Mouse (Mus musculus) kidney, adult 2 months (tissue): ENCODE results near the gene Chrna10. TPM values are rescaled to one million over a fixed set of nuclear protein-coding genes. Genes with fewer than 3 reads are reported as not detected.
A peak's percentile ranks its signal among the peaks of the same experiment; 100 is the strongest.

Source experiments
- DNase-seq: peaks from one replicate; pipeline ENCODE4 v3.0.0; 2021
- H3K27ac ChIP-seq: fragments of 200-500 bp; 2 replicates; pipeline ENCODE4 v1.5.1; 2012; ENCODE audit warnings: low read depth, low read length, control low read depth, inconsistent platforms; ENCODE audit not compliant: insufficient read depth
- H3K27me3 ChIP-seq: fragments of 200-500 bp; replicated peaks from 2 replicates; pipeline ENCODE4 v1.6.1; 2012; ENCODE audit warnings: mild to moderate bottlenecking, moderate library complexity, low read length, inconsistent platforms; ENCODE audit not compliant: control insufficient read depth, insufficient read depth
- H3K36me3 ChIP-seq: fragments of 200-500 bp; 2 replicates; pipeline ENCODE4 v1.6.1; 2012; ENCODE audit warnings: mild to moderate bottlenecking, moderate library complexity, low read length, inconsistent platforms; ENCODE audit not compliant: control insufficient read depth, insufficient read depth
- H3K4me1 ChIP-seq: fragments of 200-500 bp; 2 replicates; pipeline ENCODE4 v1.6.1; 2011; ENCODE audit warnings: low read length; ENCODE audit not compliant: control insufficient read depth, insufficient read depth
- H3K4me3 ChIP-seq: fragments of 200-500 bp; 2 replicates; pipeline ENCODE4 v1.5.1; 2011; ENCODE audit warnings: mild to moderate bottlenecking, low read depth, low read length, control low read depth; ENCODE audit not compliant: insufficient read depth
- CTCF ChIP-seq: fragments of 200-500 bp; conservative IDR thresholded peaks from 2 replicates; pipeline ENCODE4 v1.5.1; 2011; ENCODE audit warnings: low read depth, mild to moderate bottlenecking, control low read depth, low read length, moderate library complexity, mixed read lengths; ENCODE audit not compliant: insufficient read depth, insufficient read length
- POLR2A ChIP-seq: fragments of 200-500 bp; IDR thresholded peaks from one replicate; pipeline ENCODE4 v1.6.1; 2011; ENCODE audit warnings: low read depth, low read length, control low read depth
- WGBS: fragments of 180-500 bp; shearing (Covaris S2); methylation state at CpG from one replicate; pipeline ENCODE4 v1.1.7; 2018; 5-methylcytosine and 5-hydroxymethylcytosine counted together
- polyA plus RNA-seq: library from polyadenylated mRNA; depleted of rRNA; stranded (reverse); fragments of >200 nt; gene quantifications from 2 replicates; pipeline ENCODE4 v1.2.3, GENCODE M21; 2012; rRNA removed

Chrna10 gene
- polyA plus RNA-seq = 0.03 TPM in 1 of 2 replicates, not detected in the other

DNA sequence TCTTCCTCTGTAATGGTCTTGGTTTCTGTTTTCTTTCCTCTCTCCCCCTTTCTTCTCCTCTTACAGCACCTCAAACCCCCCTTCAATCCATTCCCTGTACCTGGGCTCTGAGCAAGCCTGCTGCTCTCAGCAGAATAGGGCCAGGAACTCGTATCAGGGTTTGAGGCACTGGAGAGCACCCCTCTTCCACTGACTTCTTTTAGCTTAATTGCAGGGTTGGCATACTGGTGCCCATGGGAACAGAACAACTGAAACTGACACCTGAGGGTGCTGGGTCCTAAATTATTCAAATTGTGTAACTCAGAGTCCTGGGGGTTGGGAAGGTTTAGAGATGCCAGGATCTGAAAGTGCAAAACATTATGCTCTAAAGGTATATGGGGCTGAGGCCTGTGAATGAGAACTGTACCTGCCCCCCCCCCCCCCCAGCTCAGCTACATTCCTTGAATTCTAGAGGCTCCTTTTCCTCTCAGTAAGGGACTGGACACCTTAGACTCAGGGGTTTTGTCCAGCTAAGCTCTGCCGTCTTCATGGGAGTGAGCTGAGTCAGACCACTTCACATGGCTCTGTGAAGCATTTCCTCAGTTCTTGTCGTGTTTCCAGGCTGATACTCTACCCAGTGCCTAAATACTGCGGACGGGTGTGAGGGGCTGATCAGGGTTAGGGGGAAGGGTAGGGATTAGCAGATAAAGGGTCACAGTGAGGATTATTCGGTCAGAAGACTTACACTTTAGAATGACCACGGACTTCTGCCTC is at the start of gene Chrna10:
Gene Chrna10, minus strand, starts transcription at position 250 of the 753 bp plus-strand sequence.
- no peak for DNase-seq
- Histone ChIP-seq H3K4me1 (no peaks in the 10 kb centered on the region), H3K27ac (no peak within 1 kb of the TSS), H3K36me3 (0 out of 2 replicates have a peak, but pooled peaks cover 3% of the 10 kb centered on the region), H3K27me3 (no peaks in the 10 kb centered on the region), H3K4me3 (no peak within 1 kb of the TSS)
- 46% methylated on average over 7 of the region's 7 CpGs for WGBS
- TF ChIP-seq CTCF (no peak), POLR2A (no peak)

DNA sequence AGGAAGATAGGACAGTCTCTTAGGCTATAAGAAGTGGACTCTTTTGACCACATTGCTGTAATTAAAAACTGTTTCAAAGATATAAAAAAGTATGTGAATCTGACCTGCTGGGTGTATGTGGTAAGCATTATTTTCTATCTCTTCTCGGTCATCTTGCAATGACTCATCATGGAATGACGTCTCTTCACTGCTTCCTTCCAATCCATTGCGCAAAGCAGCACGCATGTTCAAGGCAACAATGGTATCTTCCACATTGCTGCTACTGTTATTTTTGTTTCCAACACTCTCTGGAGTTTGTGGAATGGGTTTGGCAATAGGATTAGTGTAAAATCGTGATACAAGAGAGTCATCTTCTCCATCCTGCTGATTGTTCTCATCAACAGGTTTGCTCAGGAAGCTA is 37.1 kb upstream of the Chrna10 start:
- DNase-seq = no peak
- Histone ChIP-seq H3K4me3 (no peak overlapping the region), H3K27me3 (no peaks in the 10 kb centered on the region), H3K27ac (no peak overlapping the region), H3K4me1 (no peaks in the 10 kb centered on the region), H3K36me3 (peaks cover 7% of the 10 kb centered on the region)
- no peak for TF ChIP-seq CTCF
- 92% methylated on average over 5 of the region's 5 CpGs for WGBS

DNA sequence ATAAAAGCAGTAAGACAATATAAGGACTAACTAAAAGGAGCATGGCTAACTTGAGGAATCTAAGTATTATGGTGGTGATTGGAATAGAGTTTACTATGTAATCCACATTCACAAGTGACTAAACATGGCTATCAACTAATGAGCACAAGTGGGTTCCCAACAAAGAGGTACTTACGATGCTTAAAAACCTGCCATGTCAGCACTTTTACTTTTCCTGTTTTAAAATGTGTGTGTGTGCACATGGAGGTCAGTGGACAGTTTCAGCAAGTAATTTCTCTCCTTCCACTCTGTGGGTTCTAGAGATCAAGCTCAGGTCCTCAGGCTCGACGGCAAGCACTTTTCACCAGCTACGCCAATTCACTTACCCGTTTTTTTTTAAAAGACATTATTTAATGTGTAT is 21.3 kb upstream of the Chrna10 start:
- Histone ChIP-seq H3K36me3 (peaks cover 6% of the 10 kb centered on the region; the same call in 1 of the 2 replicates), H3K27ac (no peak overlapping the region), H3K4me3 (no peak overlapping the region), H3K4me1 (no peaks in the 10 kb centered on the region), H3K27me3 (no peaks in the 10 kb centered on the region)
- DNase-seq = no peak
- WGBS = 96% methylated on average over 5 of the region's 5 CpGs
- TF ChIP-seq CTCF = no peak
- no peak for TF ChIP-seq POLR2A

DNA sequence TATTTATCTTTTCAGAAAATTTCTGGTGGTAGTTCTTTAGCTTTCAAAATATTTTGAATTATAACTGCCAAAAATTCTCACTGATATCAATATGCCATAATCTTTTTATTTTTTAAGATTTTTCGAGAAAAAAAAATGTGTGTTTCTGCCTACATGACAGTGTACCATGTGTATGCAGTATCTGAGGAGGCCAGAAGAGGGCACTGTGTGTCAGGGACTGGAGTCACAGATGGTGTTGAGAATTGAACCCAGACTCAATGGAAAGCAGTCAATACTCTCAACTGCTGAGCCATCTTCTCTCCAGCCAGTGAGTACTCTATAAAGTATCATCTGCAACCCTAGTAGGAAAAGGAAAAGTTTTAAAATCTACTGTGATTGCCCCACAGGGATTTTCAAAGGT is 20.8 kb upstream of the Chrna10 start:
- TF ChIP-seq CTCF = peak; percentile 62
- TF ChIP-seq POLR2A = no peak
- H3K27me3 ChIP-seq = no peaks in the 10 kb centered on the region
- H3K36me3 ChIP-seq = peaks cover 8% of the 10 kb centered on the region; the same call in 1 of the 2 replicates
- DNase-seq = peak; percentile 38
- 88% methylated on average over 1 of the region's 1 CpGs for whole genome bisulfite sequencing
- H3K4me1 ChIP-seq = no peaks in the 10 kb centered on the region
- no peak overlapping the region for H3K27ac ChIP-seq
- H3K4me3 ChIP-seq = no peak overlapping the region

DNA sequence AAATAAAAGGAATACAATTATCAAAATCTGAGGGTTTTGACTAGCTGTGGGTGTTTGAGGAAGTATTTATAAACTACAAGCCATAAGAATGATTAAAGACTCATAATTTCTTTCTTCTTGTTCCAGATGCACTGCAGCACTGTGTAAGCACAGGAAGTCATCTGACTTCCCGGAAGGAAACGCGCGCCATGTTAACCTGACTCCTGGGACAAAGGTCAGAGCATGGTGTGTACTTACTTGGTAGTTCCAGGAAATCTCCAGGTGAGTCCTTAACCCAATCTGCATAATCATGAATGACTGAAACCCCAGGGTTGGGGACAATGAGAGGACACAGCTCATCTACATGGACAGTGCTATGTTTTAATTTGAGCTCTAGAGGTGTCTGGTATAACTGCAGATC is 15.8 kb upstream of the Chrna10 start:
- TF ChIP-seq POLR2A (no peak), CTCF (no peak)
- no peaks in the 10 kb centered on the region for H3K4me1 ChIP-seq
- peaks cover 20% of the 10 kb centered on the region for H3K36me3 ChIP-seq
- H3K27me3 ChIP-seq = no peaks in the 10 kb centered on the region
- peak; percentile 68 for DNase-seq
- no peak overlapping the region for H3K27ac ChIP-seq
- 55% methylated on average over 4 of the region's 4 CpGs for WGBS
- H3K4me3 ChIP-seq = no peak overlapping the region

DNA sequence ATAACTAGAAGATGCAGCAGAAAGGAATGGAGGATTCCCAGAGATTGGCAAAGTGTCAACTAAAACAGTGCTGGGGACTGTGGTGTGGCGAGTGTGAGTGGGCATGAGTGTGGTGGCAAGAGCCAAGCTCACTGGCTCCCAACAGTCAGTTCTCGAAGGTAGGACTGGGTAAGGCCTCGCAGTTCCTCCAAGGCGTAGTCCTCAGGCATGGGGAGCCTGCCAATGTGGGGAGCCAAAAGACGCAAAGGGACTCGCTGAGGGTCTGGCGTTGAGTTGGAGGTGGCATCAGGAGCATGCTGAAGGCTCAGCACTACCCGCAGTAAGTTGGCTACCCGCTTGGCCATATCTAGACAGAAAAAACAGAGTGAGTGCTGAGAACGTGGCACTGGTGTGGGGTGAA is 3.7 kb upstream of the Chrna10 start:
- Histone ChIP-seq H3K27me3 (no peaks in the 10 kb centered on the region), H3K27ac (no peak overlapping the region), H3K4me3 (no peak overlapping the region), H3K4me1 (no peaks in the 10 kb centered on the region), H3K36me3 (peaks cover 8% of the 10 kb centered on the region)
- TF ChIP-seq POLR2A = no peak
- TF ChIP-seq CTCF = no peak
- DNase-seq = no peak
- WGBS = 93% methylated on average over 10 of the region's 10 CpGs

DNA sequence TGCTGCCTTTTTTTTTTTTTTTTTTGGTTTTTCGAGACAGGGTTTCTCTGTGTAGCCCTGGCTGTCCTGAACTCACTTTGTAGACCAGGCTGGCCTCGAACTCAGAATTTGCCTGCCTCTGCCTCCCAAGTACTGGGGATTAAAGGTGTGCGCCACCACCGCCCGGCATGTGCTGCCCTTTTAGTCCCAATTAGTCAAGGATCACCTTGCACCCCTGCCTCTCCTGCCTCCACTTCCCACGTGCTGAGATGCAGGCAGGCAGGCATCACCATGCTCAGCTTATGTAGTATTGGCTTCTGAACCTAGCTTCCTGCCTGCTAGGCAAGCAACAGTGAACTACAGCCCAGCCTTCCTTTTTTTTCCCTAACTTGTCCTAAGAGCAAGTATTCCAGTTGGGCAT is 754 bp upstream of the Chrna10 start:
- Histone ChIP-seq H3K27ac (no peak overlapping the region), H3K4me1 (no peaks in the 10 kb centered on the region), H3K36me3 (peaks cover 3% of the 10 kb centered on the region; the same call in 1 of the 2 replicates), H3K27me3 (no peaks in the 10 kb centered on the region), H3K4me3 (no peak overlapping the region)
- no peak for DNase-seq
- 57% methylated on average over 6 of the region's 6 CpGs for WGBS
- no peak for TF ChIP-seq CTCF
- TF ChIP-seq POLR2A = no peak
